Mouse (Mus musculus) lung, adult 2 months (tissue): ENCODE measurements around the gene Zfp583. TPM values are rescaled to one million over a fixed set of nuclear protein-coding genes. Genes with fewer than 3 reads are reported as not detected.
"Not testable (repeated sequence)": the region's sequence is repeated elsewhere in the genome, so short reads cannot be mapped to it uniquely, and the experiment has no call there.

Experiments used
- DNase-seq: peaks from one replicate; pipeline ENCODE4 v3.0.0; 2022
- H3K4me1 ChIP-seq: fragments of 200-500 bp; 2 replicates; pipeline ENCODE4 v1.6.1; 2011; ENCODE audit warnings: low read length; ENCODE audit not compliant: control insufficient read depth, insufficient read depth
- H3K4me3 ChIP-seq: fragments of 200-500 bp; replicated peaks from 2 replicates; pipeline ENCODE3; 2011; ENCODE audit warnings: low read depth, mild to moderate bottlenecking, control low read depth, low read length; ENCODE audit errors: extremely low read depth
- CTCF ChIP-seq: fragments of 200-500 bp; IDR thresholded peaks from 2 replicates; pipeline ENCODE4 v1.5.1; 2011; ENCODE audit warnings: mild to moderate bottlenecking, low read length, control low read depth; ENCODE audit not compliant: insufficient read depth
- POLR2A ChIP-seq: fragments of 200-500 bp; IDR thresholded peaks from 2 replicates; pipeline ENCODE4 v1.6.1; 2011; ENCODE audit warnings: low read depth, mild to moderate bottlenecking, control low read depth, low read length, borderline replicate concordance; ENCODE audit errors: extremely low read depth
- WGBS: fragments of 180-500 bp; shearing (Covaris S2); methylation state at CpG from one replicate; pipeline ENCODE4 v1.1.7; 2018; 5-methylcytosine and 5-hydroxymethylcytosine counted together
- polyA plus RNA-seq: library from polyadenylated mRNA; depleted of rRNA; stranded (reverse); fragments of >200 nt; gene quantifications from 2 replicates; pipeline ENCODE4 v1.2.3, GENCODE M21; 2012

Gene Zfp583
- polyA plus RNA-seq, 1 experiment: 0.76 TPM

DNA sequence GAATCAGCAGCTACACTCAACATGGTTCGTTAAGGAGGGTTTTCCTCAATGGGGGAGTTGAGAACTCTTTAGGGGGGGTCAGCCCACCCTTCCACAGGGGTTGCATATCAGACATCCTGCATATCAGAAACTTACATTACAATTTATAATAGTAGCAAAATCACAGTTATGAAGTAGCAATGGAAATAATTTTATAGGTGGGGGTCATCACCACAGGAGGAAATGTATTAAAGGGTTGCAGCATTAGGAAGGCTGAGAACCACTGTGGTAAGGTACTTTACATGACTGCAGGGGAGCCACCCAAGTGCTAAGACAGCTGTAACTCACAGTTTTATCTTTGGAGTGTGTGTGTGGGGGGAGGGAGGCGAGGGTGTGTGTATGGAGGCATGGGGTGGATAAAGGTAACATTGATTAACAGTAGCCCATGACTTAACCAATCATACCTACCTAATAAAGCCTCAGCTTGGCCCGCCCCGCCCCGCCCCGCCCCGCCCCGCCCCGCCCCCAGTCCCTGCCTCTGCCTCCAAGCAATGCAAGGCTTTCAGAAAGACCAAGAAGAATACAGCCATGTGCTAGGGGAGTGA is 29.5 kb upstream of the Zfp583 start:
- 25% methylated on average over 9 of the region's 9 CpGs for WGBS

DNA sequence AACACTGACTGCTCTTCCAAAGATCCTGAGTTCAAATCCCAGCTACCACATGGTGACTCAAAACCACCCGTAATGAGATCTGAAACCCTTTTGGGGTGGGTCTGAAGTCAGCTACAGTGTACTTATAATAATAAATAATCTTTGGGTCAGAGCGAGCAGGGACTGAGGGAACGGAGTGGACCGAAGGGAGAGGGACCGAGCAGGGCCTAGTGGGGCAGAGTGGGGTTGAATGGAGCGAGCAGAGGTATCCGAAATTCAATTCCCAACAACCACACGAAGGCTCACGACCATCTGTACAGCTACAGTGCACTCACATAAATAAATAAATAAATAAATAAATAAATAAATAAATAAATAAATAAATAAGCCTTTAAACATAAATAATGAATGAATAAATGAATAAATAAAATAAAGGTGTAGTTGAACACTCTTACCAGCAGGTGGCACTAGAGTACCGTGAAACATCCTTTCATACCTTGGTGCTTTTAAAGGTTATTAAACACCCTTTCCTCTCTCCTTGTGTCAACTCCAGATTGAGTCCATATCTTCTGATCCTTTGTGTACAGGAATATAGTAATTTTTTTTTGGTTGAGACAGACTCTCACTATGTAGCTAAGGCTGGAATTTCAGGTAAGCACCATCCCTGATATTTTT is 28.0 kb upstream of the Zfp583 start:
- DNase-seq: no peak
- WGBS: 53% methylated on average over 10 of the region's 10 CpGs
- Histone ChIP-seq H3K4me3 (no peak overlapping the region), H3K4me1 (peaks cover 4% of the 10 kb centered on the region; the same call in 1 of the 2 replicates)
- TF ChIP-seq CTCF (peak; percentile 43; the same call in 1 of the 2 replicates), POLR2A (no peak)

More for the DNA sequence above, 29.5 kb upstream of the Zfp583 start:
- no peak for DNase-seq
- Histone ChIP-seq H3K4me1 (peaks cover 4% of the 10 kb centered on the region; the same call in 1 of the 2 replicates), H3K4me3 (no peak overlapping the region)
- TF ChIP-seq CTCF (no peak), POLR2A (no peak)

DNA sequence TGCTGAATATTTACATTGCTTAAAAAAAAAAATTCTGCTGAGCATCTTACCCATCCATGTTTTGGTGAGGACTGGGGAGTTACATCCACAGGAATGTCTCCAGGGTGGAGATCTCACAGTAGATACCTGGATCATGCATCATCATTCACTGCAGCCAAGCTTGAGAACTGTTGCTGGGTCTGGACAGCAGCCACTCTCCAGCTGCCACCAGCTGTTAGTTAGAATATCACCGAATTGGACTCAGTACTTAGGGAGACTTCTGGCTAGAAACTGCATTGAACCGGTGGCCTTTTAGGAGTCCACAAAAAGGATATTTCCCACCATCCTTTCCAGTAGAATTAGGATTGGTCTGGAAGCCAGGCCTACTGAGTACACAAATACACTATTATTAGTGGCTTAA is 27.0 kb upstream of the Zfp583 start:
- WGBS: 52% methylated on average over 2 of the region's 2 CpGs
- no peak for DNase-seq
- TF ChIP-seq CTCF (no peak), POLR2A (no peak)

DNA sequence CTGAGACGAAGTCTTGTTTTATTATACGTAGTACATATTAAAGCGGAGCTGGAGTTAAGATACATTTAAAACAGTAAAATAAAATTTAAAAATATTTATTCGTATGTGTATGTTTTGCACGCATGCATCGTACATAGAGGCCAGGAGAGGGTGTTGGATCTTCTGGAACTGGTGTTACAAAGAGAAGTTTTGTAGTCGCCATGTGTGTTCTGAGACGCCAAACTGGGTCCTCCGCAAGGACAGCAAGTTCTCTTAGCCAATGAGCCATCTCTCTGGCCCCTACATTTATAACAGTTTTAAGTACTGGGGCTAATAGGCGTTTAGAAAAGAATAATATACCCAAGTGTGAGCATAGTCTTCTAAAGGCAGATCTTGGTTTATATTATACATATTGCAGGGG is 13.0 kb upstream of the Zfp583 start:
- no peak overlapping the region for H3K4me3 ChIP-seq
- 30% methylated on average over 10 of the region's 10 CpGs for WGBS
- no peak for TF ChIP-seq POLR2A
- no peak for TF ChIP-seq CTCF
- H3K4me1 ChIP-seq: no peaks in the 10 kb centered on the region
- DNase-seq: no peak

More for the DNA sequence above, 27.0 kb upstream of the Zfp583 start:
- Histone ChIP-seq H3K4me3 (no peak overlapping the region), H3K4me1 (no peaks in the 10 kb centered on the region)

- H3K4me1 ChIP-seq: no peaks in the 10 kb centered on the region
- TF ChIP-seq CTCF (no peak), POLR2A (no peak)
- under 1% methylated on average over 26 of the region's 26 CpGs for WGBS
- H3K4me3 ChIP-seq: peak within 1 kb of the TSS; percentile 36
- peak; percentile 44 for DNase-seq
These were observed 12.5 kb upstream of the Zfp583 start, which contains the start of gene Gm3854 for GRCm38 (mm10) chr7:6343501-6344071. Gene Gm3854 (plus strand): TSS chr7:6343759.

GRCm38 (mm10) chr7:6339865-6340264 is 8.8 kb upstream of the Zfp583 start:
- H3K4me1 ChIP-seq: no peaks in the 10 kb centered on the region
- TF ChIP-seq POLR2A: no peak
- no peak for TF ChIP-seq CTCF
- no peak for DNase-seq
- WGBS: 87% methylated on average over 5 of the region's 5 CpGs
- H3K4me3 ChIP-seq: no peak overlapping the region

DNA sequence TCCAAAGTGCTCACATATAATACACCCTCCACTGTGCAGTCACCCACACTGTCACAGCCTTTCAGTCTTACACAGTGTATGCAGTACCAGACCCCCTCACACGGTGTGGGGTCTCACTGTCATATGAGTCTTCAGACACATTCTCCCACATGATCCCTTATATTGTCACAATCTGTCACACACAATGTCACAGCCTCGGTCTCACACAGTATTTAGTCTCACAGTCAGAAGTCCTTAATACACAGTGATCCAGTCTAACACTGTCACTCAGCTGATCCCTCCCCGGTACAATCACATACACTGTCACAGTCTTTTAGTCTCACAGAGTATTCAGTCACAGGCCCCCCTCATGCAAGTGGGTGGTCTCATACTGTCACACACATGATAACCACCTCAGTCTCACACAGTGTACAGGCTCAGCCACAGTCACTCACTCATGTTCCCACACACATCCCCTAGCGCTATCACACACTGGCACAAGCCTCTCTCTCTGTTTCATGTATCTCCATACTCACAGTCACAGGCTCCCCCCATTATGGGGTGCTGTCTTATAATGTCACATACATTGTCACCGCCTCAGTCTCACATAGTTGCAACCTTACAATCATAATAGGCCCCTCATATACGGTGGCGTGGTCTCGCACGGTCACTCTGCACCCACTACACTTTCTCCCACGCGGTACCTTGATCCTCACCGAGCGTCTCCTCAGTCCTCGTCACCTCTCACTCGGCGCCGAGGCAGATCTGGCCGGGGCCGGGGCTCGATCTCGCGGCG is 440 bp downstream of the Zfp583 start:
- WGBS: 14% methylated on average over 23 of the region's 23 CpGs
- DNase-seq: no peak
- H3K4me1 ChIP-seq: peaks cover 7% of the 10 kb centered on the region
- TF ChIP-seq CTCF: no peak
- TF ChIP-seq POLR2A: no peak
- H3K4me3 ChIP-seq: peak overlapping the region; percentile 66

GRCm38 (mm10) chr7:6300796-6301195 is 30.3 kb downstream of the Zfp583 start:
- not testable (repeated sequence) for DNase-seq, H3K4me3 ChIP-seq, H3K4me1 ChIP-seq
- WGBS: 69% methylated on average over 11 of the region's 11 CpGs

- DNase-seq, H3K4me3 ChIP-seq, H3K4me1 ChIP-seq: not testable (repeated sequence)
- 83% methylated on average over 6 of the region's 6 CpGs for WGBS
These were observed 40.0 kb downstream of the Zfp583 start for GRCm38 (mm10) chr7:6291121-6291520.
